Mouse (Mus musculus) heart, embryonic 11.5 days (tissue): ENCODE results near the gene Nell2. TPM values are rescaled to one million over a fixed set of nuclear protein-coding genes. Genes with fewer than 3 reads are reported as not detected.
"Not testable (repeated sequence)": the region's sequence is repeated elsewhere in the genome, so short reads cannot be mapped to it uniquely, and the experiment has no call there.

ENCODE experiments used
- ATAC-seq: fragments of 200-750 bp; cut with Nextera tagmentation; replicated peaks from 2 replicates; pipeline ENCODE4 v1.8.0; 2017; ENCODE audit warnings: moderate library complexity; ENCODE audit not compliant: insufficient number of reproducible peaks, low FRiP score, low TSS enrichment
- H3K27ac ChIP-seq: fragments of 300-500 bp; sonication (generic); 2 replicates; pipeline ENCODE4 v1.5.1; 2014; ENCODE audit warnings: mild to moderate bottlenecking, low read depth, low read length
- H3K27me3 ChIP-seq: fragments of 300-500 bp; sonication (generic); 2 replicates; pipeline ENCODE4 v1.6.1; 2014; ENCODE audit warnings: mild to moderate bottlenecking, low read length, mixed read lengths; ENCODE audit not compliant: control insufficient read depth, insufficient read depth
- H3K36me3 ChIP-seq: fragments of 300-500 bp; sonication (generic); 2 replicates; pipeline ENCODE4 v1.6.1; 2014; ENCODE audit warnings: mild to moderate bottlenecking, low read length, moderate library complexity, mixed read lengths; ENCODE audit not compliant: control insufficient read depth, insufficient read depth
- H3K4me1 ChIP-seq: fragments of 300-500 bp; sonication (generic); 2 replicates; pipeline ENCODE4 v1.6.1; 2014; ENCODE audit warnings: low read length; ENCODE audit not compliant: control insufficient read depth, insufficient read depth
- H3K4me2 ChIP-seq: fragments of 300-500 bp; sonication (generic); 2 replicates; pipeline ENCODE4 v1.6.1; 2014; ENCODE audit warnings: mild to moderate bottlenecking, moderate library complexity
- H3K4me3 ChIP-seq: fragments of 300-500 bp; sonication (generic); 2 replicates; pipeline ENCODE4 v1.5.1; 2014; ENCODE audit warnings: low read depth, low read length
- H3K9ac ChIP-seq: fragments of 300-500 bp; sonication (generic); 2 replicates; pipeline ENCODE4 v1.6.1; 2014; ENCODE audit warnings: mild to moderate bottlenecking, low read depth, low read length, moderate library complexity
- H3K9me3 ChIP-seq: fragments of 300-500 bp; sonication (generic); replicated peaks from 2 replicates; pipeline ENCODE4 v1.6.1; 2016; ENCODE audit warnings: low read length; ENCODE audit not compliant: control insufficient read depth
- WGBS: fragments of 180-500 bp; shearing (Covaris S2); extraction: QIAGEN DNeasy Blood & Tissue Kit; methylation state at CpG from one replicate; pipeline ENCODE4 v1.1.7; 2014; ENCODE audit not compliant: insufficient replicate concordance; 5-methylcytosine and 5-hydroxymethylcytosine counted together
- polyA plus RNA-seq: library from polyadenylated mRNA; unstranded; fragments of >200 nt; fragmentation: Nextera tagmentation; extraction: Ambion mirVana; gene quantifications from 2 replicates; pipeline ENCODE4 v1.2.1, GENCODE M21; 2014

The Nell2 gene
- polyA plus RNA-seq, 1 experiment from 2014 or later = 1.3 TPM

DNA sequence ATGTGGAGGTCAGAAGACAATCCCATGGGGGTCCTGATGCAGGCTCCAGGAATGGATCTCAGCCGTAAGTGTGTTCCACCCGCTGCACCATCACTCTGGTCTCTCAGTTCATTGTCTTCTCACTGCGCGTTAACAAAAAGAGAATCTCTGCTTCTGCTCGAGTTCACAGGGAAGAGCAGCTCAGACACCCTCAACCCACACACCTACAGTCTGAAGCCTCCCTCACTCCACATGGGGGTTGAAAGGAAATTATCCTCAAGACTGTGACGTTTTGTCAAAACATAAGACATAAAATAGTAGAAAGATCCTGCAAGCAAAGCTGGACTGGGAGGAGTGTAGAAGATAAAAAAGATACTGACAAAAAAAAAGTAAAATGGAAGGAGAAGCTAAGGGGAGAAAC lies 6.3 kb upstream of the Nell2 start:
- Histone ChIP-seq H3K27ac (no peak overlapping the region), H3K36me3 (no peaks in the 10 kb centered on the region), H3K27me3 (no peaks in the 10 kb centered on the region), H3K4me3 (no peak overlapping the region), H3K9ac (no peak overlapping the region), H3K4me1 (no peaks in the 10 kb centered on the region), H3K4me2 (no peak overlapping the region), H3K9me3 (no peaks in the 10 kb centered on the region)
- WGBS = 81% methylated on average over 6 of the region's 6 CpGs
- no peak for ATAC-seq

DNA sequence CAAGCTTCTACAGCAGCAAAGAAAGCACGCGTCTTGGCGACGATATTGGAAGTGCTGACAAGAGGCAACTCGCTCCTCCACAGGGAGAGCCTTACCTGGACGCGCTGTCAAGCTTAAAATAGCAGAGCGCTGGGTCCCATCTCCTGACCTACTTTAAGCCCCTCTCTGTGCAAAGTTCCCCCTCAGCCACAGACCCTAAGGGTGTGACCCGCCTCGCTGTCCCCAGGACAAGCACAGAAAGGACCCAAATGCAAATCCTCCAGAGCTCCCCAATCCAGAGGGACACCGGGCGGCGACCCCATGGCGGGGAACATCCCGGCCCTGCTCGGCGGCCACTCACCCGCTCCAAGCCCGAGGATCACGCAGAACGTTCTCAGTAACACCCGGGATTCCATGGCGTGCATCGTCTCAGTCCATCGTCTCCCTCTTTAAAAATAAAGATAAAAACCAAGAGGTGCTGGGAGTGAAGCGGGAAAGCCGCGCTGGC lies 855 bp downstream of the Nell2 start:
- peaks cover 4% of the 10 kb centered on the region; the same call in 1 of the 2 replicates for H3K4me1 ChIP-seq
- no peaks in the 10 kb centered on the region for H3K36me3 ChIP-seq
- H3K27me3 ChIP-seq = peaks cover 35% of the 10 kb centered on the region
- H3K4me2 ChIP-seq = peak overlapping the region; percentile 96
- H3K9me3 ChIP-seq = no peaks in the 10 kb centered on the region
- H3K4me3 ChIP-seq = peak overlapping the region; percentile 57
- H3K9ac ChIP-seq = no peak overlapping the region
- no peak overlapping the region for H3K27ac ChIP-seq
- under 1% methylated on average over 28 of the region's 28 CpGs for WGBS
- ATAC-seq = no peak

DNA sequence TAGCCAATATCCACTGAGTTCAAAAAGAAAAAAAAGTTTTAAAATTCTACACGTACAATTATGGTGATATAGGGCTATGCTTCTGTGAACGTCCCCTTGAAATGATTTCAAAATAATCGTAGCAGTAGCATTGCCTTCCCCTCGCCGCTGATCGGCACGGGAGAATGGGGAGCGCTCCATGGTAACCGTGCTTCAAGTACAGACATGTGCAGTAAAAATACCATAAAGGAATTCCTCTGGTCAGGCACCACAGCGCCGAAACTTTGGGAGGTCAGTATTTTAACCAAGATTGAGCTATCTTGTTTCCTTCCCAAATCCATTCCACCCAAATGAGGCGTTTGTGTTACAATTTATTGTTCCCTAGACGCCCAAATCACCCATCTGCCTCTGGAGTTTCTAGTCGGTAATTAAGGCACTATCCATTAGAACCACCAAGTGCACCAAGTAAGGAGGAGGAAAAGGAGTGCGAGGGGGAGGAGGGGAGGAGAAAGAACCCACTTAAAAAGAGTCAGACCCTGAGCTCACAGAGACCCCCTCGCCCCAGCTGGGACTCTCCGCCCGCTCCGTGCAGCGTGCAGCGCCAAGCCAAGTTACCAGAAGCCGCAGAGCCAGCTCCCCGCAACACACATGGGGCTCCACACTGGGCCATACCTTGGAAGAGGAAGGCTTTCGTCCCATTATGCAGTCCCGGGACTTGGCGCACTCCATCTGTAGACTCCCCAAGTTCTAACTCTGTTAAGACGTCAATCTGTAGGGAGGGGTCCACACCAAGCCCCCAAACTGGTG lies 1.5 kb downstream of the Nell2 start:
- Histone ChIP-seq H3K27me3 (peaks cover 35% of the 10 kb centered on the region), H3K36me3 (no peaks in the 10 kb centered on the region), H3K4me1 (peaks cover 4% of the 10 kb centered on the region; the same call in 1 of the 2 replicates), H3K9me3 (no peaks in the 10 kb centered on the region), H3K4me2 (peak overlapping the region; percentile 96), H3K27ac (no peak overlapping the region), H3K9ac (no peak overlapping the region), H3K4me3 (no peak overlapping the region; the same call in 1 of the 2 replicates)
- WGBS = 7% methylated on average over 27 of the region's 27 CpGs
- no peak for ATAC-seq

DNA sequence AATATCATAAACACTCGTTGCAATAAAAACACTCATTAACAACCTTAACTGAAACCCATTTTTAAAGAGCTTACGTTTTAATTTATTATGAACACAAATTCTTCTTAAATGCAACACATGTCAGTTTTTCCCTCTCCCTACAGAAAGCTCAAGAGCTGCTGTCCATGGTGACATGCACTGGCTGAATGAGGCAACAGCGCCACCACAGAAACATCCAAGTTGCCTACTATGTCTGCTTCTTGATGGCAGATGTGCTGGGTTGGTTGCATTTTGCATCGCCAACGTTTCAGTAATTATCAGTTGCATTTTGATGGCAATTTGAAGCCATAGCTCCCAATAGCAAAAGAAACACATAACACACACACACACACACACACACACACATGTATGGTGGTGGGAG lies 2.4 kb downstream of the Nell2 start:
- ATAC-seq = no peak
- no peak overlapping the region for H3K9ac ChIP-seq
- H3K4me1 ChIP-seq = peaks cover 4% of the 10 kb centered on the region; the same call in 1 of the 2 replicates
- no peak overlapping the region for H3K4me3 ChIP-seq
- 6% methylated on average over 5 of the region's 5 CpGs for WGBS
- no peaks in the 10 kb centered on the region for H3K36me3 ChIP-seq
- no peak overlapping the region for H3K27ac ChIP-seq
- H3K27me3 ChIP-seq = peaks cover 35% of the 10 kb centered on the region
- H3K9me3 ChIP-seq = no peaks in the 10 kb centered on the region
- no peak overlapping the region for H3K4me2 ChIP-seq

DNA sequence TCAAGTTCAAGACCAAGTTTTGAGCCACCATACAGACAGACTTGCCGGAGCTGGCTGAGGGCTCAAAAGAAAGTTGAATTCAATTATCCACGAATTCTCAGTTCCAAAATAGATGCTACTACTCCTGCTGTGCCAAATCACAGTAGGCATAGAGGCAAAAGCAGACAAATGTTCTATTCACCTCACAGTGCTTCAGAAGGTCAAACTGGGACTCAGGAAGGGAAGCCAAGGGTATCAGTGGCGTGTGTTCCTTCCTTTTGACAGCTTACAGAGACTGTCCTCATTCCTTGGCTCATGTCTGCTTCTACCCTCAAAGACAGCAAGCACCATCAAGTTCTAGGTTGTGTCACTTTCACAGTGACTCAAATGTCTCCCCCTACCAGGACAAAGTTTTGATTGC lies 10.2 kb downstream of the Nell2 start:
- Histone ChIP-seq H3K27me3 (no peaks in the 10 kb centered on the region), H3K4me2 (no peak overlapping the region), H3K27ac (no peak overlapping the region), H3K4me3 (no peak overlapping the region), H3K9ac (no peak overlapping the region), H3K9me3 (no peaks in the 10 kb centered on the region), H3K4me1 (no peaks in the 10 kb centered on the region), H3K36me3 (no peaks in the 10 kb centered on the region)
- WGBS = 74% methylated on average over 3 of the region's 3 CpGs
- no peak for ATAC-seq

DNA sequence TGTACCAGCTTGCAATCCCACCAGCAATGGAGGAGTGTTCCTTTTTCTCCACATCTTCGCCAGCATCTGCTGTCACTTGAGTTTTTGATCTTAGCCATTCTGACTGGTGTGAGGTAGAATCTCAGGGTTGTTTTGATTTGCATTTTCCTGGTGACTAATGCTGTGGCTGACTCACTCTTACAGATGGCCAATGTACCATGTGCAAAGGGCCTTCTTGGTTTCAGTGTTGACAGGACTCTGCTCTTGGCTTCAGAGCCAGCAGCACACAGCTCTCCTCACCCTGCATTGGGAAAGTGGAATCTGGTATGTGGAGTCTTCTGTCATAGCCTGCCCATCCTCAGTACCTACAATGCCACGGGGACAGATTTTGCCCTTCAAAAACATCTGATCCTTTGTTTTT lies 15.1 kb downstream of the Nell2 start:
- not testable (repeated sequence) for H3K27me3 ChIP-seq, H3K4me3 ChIP-seq, H3K4me1 ChIP-seq, ATAC-seq, H3K27ac ChIP-seq, H3K9ac ChIP-seq, H3K36me3 ChIP-seq, H3K4me2 ChIP-seq, H3K9me3 ChIP-seq
- 54% methylated on average over 2 of the region's 2 CpGs for WGBS

DNA sequence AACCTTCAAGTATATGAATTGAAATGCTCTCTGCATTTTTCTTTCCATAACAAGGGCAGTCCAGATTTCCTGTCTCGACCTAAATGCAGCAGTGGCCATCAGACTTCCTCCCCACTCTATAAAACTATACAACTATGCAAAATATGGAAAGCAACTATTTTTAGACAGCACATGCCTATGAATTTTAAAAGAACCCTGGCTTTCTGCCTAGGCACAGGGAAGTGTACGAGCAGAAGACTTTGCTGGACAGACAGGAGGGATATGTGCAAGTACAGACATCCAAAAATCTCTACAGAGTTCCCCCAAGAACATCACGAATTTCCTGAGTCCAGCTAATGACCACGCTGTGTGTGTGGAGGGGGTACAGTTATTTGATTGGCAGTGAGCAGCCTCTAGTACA lies 32.7 kb downstream of the Nell2 start:
- Histone ChIP-seq H3K4me1 (no peaks in the 10 kb centered on the region), H3K9ac (no peak overlapping the region), H3K36me3 (no peaks in the 10 kb centered on the region), H3K9me3 (no peaks in the 10 kb centered on the region), H3K27ac (no peak overlapping the region), H3K4me2 (no peak overlapping the region), H3K4me3 (no peak overlapping the region), H3K27me3 (no peaks in the 10 kb centered on the region)
- WGBS = 75% methylated on average over 4 of the region's 4 CpGs
- no peak for ATAC-seq

DNA sequence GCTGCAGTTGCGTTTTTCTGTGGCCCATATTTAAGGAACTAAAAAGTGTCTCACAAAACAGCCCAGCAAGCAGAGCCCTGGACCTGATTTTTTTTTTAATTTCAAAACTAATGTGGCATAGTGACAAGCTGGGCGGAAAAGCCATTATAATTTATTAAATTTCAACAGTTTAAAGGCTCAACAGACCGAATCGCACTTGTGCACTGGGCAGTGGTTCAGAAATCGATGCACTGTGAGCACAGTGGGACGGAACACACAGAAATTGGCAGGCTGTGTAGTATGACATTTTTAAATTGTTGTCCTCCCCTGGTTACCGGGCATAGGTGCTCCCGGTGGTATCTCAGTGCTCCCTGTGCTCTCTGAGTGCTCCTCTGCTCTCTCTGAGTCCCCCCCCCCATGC lies 33.2 kb downstream of the Nell2 start:
- WGBS = 88% methylated on average over 8 of the region's 8 CpGs
- H3K36me3 ChIP-seq = no peaks in the 10 kb centered on the region
- no peaks in the 10 kb centered on the region for H3K9me3 ChIP-seq
- H3K4me3 ChIP-seq = no peak overlapping the region
- no peak overlapping the region for H3K27ac ChIP-seq
- H3K9ac ChIP-seq = no peak overlapping the region
- no peak overlapping the region for H3K4me2 ChIP-seq
- H3K27me3 ChIP-seq = no peaks in the 10 kb centered on the region
- no peaks in the 10 kb centered on the region for H3K4me1 ChIP-seq
- ATAC-seq = no peak

DNA sequence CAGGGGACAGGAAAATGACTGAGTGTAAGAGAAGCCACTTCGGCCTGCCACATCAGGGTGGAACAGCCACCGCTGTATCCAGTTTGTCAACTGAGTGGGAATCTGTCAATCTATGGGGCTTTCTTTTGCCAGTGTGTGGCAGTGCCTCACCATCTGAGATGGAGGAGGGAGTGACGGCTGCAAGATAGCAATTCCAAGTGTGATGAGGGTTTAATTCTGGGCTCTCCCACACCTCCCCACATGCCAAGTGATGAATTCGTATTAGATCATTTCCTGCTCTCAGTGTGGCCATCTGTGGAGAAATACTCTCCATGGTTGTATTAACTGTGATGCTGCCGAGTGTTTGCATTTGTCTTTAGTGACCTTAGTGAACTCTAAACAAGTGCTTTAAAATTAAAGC lies 36.2 kb downstream of the Nell2 start:
- H3K9me3 ChIP-seq = no peaks in the 10 kb centered on the region
- H3K27me3 ChIP-seq = no peaks in the 10 kb centered on the region
- H3K27ac ChIP-seq = no peak overlapping the region
- H3K36me3 ChIP-seq = no peaks in the 10 kb centered on the region
- H3K4me2 ChIP-seq = no peak overlapping the region
- WGBS = 62% methylated on average over 5 of the region's 5 CpGs
- no peak for ATAC-seq
- H3K4me1 ChIP-seq = no peaks in the 10 kb centered on the region
- H3K9ac ChIP-seq = no peak overlapping the region
- no peak overlapping the region for H3K4me3 ChIP-seq
